Mouse (Mus musculus): ENCODE data around the gene Cmklr1. TPM values are rescaled to one million over a fixed set of nuclear protein-coding genes. Genes with fewer than 3 reads are reported as not detected.

Gene Cmklr1
- polyA plus RNA-seq, 1 experiment from 2014 or later = 4.5 TPM

DNA sequence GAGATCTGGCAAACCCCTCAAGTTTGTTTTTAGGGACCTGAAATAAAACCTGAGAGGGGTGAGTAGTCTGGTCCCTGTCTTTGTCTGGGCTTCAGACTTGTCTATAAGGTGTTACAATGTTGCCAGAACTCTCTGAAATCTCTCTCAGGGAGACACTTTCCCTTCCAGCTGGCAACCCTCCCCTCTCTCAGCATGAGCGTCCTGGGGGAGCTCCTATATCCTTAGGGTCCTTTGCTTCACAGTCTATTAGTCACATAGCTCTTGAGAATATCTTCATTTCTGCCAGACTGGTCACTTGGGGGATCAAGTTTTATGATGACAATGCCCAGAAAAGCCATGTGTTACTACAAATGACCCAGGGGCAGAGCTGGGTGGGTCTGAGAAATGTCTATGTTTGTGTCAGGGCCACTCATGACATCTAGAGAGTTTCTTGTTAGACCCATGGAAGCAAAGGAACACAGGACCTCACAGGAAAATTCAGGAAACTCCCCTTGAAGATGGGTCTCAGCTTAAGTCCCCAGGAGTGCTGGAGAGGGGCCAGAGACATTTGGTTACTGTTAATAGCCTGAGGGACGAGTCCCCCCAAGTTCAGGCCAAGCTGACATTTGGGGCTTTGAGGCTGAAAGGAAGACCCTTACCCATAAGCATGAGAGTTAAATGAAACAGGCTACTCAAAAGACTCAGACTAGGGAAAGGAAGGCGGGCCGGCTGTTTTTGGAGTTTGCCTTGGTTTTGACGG is 66.6 kb downstream of the Cmklr1 start:
- no peak overlapping the region for H3K4me2 ChIP-seq
- H3K9ac ChIP-seq = no peak overlapping the region
- H3K4me1 ChIP-seq = peaks cover 9% of the 10 kb centered on the region; the same call in 1 of the 2 replicates
- H3K27me3 ChIP-seq = no peaks in the 10 kb centered on the region
- H3K9me3 ChIP-seq = no peaks in the 10 kb centered on the region
- H3K27ac ChIP-seq = no peak overlapping the region
- H3K4me3 ChIP-seq = no peak overlapping the region
- no peak for ATAC-seq (ENCODE audit: insufficient number of reproducible peaks, insufficient read depth, low FRiP score, low TSS enrichment, low read depth)
- H3K36me3 ChIP-seq = no peaks in the 10 kb centered on the region
- WGBS = 62% methylated on average over 5 of the region's 5 CpGs

DNA sequence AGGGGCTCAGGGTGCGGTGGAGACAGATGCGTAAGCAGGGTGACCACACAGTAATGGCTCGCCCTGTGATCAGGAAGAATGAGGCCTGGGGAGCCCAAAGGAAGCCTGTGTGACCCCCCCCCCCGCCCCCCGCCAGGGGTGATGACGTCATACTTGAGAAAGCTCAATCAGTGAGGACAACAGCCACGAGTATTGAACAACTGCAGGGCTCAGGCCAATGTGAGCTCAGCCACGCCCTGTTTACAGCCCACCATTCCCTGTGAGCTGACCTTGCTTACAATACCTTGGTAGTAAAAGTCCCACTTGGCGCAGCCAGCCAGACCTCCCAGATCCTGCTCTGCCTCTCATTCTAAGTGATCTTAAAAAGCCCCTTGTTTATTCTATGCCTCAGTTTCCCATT is 69.4 kb downstream of the Cmklr1 start:
- peaks cover 3% of the 10 kb centered on the region; the same call in 1 of the 2 replicates for H3K36me3 ChIP-seq
- H3K4me3 ChIP-seq = no peak overlapping the region
- ATAC-seq (ENCODE audit: insufficient number of reproducible peaks, insufficient read depth, low FRiP score, low TSS enrichment, low read depth) = no peak
- no peak overlapping the region for H3K9ac ChIP-seq
- H3K4me2 ChIP-seq = no peak overlapping the region
- no peaks in the 10 kb centered on the region for H3K9me3 ChIP-seq
- WGBS = 61% methylated on average over 9 of the region's 9 CpGs
- H3K27ac ChIP-seq = no peak overlapping the region
- peaks cover 16% of the 10 kb centered on the region for H3K4me1 ChIP-seq
- H3K27me3 ChIP-seq = no peaks in the 10 kb centered on the region

DNA sequence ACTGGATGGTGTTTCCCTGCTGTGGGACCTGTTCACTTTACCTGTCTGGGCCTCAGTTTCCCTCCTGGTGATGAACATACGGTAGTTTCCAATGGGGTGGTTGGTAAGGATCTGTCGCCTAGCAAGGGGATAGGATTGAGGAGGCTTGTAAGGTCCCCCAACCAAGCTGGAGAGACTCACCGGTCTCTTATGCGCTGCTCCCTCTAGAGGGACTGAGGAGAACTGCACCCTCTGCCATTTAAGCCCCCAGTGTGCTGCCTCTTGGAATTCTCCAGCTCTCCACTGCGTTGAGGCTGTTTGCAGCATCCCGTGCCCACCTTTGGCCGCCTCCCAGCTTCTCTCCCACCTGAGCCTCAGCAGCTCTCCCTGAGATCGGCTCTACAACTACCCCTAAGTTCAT is 70.0 kb downstream of the Cmklr1 start:
- H3K9me3 ChIP-seq = no peaks in the 10 kb centered on the region
- no peak for ATAC-seq (ENCODE audit: insufficient number of reproducible peaks, insufficient read depth, low FRiP score, low TSS enrichment, low read depth)
- no peaks in the 10 kb centered on the region for H3K27me3 ChIP-seq
- no peak overlapping the region for H3K9ac ChIP-seq
- H3K4me3 ChIP-seq = no peak overlapping the region
- H3K27ac ChIP-seq = no peak overlapping the region
- 50% methylated on average over 8 of the region's 8 CpGs for WGBS
- H3K4me1 ChIP-seq = peaks cover 16% of the 10 kb centered on the region
- H3K4me2 ChIP-seq = no peak overlapping the region
- peaks cover 3% of the 10 kb centered on the region; the same call in 1 of the 2 replicates for H3K36me3 ChIP-seq

DNA sequence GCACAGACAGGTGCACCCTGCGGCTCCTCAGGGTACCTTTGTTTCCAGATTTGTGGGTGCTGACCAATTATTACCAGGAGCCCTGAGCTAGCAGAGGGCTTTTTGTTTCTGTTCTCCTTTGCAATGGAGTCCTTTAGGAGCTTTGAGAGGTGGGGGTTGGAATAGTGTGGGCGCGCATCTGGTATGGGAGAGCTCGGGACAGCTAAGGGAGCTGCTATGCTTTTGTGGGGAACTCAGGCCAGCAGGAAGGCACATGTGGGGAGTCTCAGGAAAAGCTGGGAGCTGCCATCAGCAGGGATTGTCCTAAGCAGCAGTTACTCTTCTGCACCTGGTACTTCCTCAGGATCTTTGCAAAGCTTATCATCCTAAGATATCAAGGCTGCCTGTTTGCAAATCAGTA is 71.1 kb downstream of the Cmklr1 start:
- no peak for ATAC-seq (ENCODE audit: insufficient number of reproducible peaks, insufficient read depth, low FRiP score, low TSS enrichment, low read depth)
- Histone ChIP-seq H3K4me1 (peaks cover 9% of the 10 kb centered on the region), H3K27me3 (no peaks in the 10 kb centered on the region), H3K36me3 (peaks cover 3% of the 10 kb centered on the region; the same call in 1 of the 2 replicates), H3K9ac (no peak overlapping the region), H3K27ac (no peak overlapping the region), H3K4me2 (no peak overlapping the region), H3K9me3 (no peaks in the 10 kb centered on the region), H3K4me3 (no peak overlapping the region)
- 92% methylated on average over 4 of the region's 4 CpGs for WGBS

DNA sequence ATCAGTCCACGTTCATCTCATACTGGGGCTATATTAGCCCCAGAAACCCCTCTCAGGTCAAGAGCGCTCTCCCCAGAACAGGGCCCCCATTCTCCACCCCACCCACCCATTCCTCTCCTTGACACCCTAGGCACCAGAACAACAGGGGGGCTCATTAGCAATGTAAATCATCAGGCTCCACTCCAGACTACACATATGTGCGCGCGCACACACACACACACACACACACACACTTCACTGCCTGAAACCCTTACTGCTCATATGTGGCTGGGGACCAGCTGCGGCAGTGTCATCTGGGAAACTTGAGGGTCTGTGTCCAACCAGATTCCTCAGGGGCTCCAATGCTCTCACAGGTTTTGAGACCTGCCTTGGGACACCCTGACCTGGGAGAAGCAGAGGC is 71.8 kb downstream of the Cmklr1 start:
- no peak overlapping the region for H3K4me2 ChIP-seq
- no peaks in the 10 kb centered on the region for H3K27me3 ChIP-seq
- H3K36me3 ChIP-seq = peaks cover 3% of the 10 kb centered on the region; the same call in 1 of the 2 replicates
- 88% methylated on average over 6 of the region's 6 CpGs for WGBS
- H3K9ac ChIP-seq = no peak overlapping the region
- H3K4me1 ChIP-seq = peaks cover 8% of the 10 kb centered on the region
- no peak overlapping the region for H3K4me3 ChIP-seq
- no peak overlapping the region for H3K27ac ChIP-seq
- H3K9me3 ChIP-seq = no peaks in the 10 kb centered on the region
- no peak for ATAC-seq (ENCODE audit: insufficient number of reproducible peaks, insufficient read depth, low FRiP score, low TSS enrichment, low read depth)

DNA sequence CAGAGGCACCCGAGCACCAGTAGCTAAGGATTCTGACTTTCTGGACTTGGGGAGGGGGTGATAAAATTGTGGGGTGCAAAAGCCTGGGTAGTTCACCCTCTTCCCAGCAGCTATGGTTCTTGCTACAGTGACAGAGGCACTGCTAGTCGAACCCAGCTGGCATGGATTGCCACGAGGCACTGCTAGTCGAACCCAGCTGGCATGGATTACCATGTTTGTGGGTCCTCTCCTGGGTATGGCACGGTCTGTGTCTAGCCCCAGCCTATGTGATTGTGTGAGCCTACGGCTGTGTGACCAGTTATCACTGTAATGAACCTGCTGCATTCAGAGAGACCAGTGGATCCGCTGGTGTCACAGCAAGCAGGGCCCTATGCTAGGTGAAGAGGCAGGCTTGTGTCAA is 72.7 kb downstream of the Cmklr1 start:
- Histone ChIP-seq H3K36me3 (peaks cover 3% of the 10 kb centered on the region; the same call in 1 of the 2 replicates), H3K4me3 (peak overlapping the region; percentile 14), H3K9me3 (no peaks in the 10 kb centered on the region), H3K4me2 (peak overlapping the region; percentile 37), H3K27me3 (no peaks in the 10 kb centered on the region), H3K4me1 (peaks cover 7% of the 10 kb centered on the region), H3K9ac (no peak overlapping the region), H3K27ac (no peak overlapping the region)
- no peak for ATAC-seq (ENCODE audit: insufficient number of reproducible peaks, insufficient read depth, low FRiP score, low TSS enrichment, low read depth)
- 75% methylated on average over 7 of the region's 7 CpGs for WGBS

DNA sequence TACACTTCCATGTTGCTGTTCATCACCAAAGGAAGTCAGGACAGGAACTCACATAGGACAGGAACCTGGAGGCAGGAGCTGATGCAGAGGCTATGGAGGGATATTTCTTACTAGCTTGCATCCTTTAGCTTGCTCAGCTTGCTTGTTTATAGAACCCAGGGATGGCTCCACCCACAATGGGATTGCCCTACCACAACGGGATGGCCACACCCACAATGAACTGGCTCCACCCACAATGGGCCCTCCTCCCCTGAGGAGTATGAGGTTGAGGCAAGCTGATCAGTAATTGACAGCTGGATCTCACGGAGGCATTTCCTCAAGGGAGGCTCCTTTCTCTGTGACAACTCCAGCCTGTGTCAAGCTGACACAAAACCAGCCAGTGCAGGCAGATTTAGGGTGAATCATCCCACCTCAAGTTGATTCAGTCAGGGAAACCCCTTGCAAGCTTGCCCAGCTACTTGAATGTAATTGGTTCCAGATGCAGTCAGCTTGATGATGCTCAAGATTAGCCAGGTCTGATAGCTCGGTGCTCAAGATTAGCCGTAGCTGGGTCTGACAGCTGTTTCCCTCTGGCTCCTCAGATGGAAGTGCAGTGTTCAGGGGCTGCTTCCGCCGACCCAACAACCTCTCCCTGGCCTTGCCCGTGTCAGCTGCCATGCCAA is 80.0 kb downstream of the Cmklr1 start:
- peaks cover 3% of the 10 kb centered on the region; the same call in 1 of the 2 replicates for H3K27me3 ChIP-seq
- no peak for ATAC-seq (ENCODE audit: insufficient number of reproducible peaks, insufficient read depth, low FRiP score, low TSS enrichment, low read depth)
- no peak overlapping the region for H3K27ac ChIP-seq
- H3K4me1 ChIP-seq = peaks cover 7% of the 10 kb centered on the region; the same call in 1 of the 2 replicates
- H3K36me3 ChIP-seq = no peaks in the 10 kb centered on the region
- WGBS = 23% methylated on average over 7 of the region's 7 CpGs
- no peak overlapping the region for H3K4me2 ChIP-seq
- no peak overlapping the region for H3K9ac ChIP-seq
- H3K9me3 ChIP-seq = 0 out of 2 replicates have a peak, but pooled peaks cover 3% of the 10 kb centered on the region
- H3K4me3 ChIP-seq = no peak overlapping the region

DNA sequence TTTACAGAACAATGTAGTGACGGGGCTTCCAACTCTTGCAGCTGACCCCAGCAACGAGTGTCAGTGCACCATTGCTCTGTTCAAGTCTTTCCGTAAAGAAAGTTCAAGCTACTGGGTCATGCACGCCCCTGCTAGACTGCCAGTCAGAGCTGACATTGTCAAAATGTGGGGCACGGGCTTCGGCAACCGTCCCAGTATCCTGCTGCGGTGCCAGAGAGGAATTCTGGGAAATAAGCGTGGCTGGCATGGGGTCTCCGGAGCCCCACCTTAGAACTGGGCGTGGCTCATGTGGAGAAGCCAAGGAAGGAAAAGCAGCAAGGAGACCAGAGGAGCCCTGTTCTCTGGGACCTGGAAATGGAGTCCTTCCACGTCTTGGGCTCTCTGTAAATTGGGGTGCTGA is 84.4 kb downstream of the Cmklr1 start:
- H3K4me2 ChIP-seq = no peak overlapping the region
- 73% methylated on average over 12 of the region's 12 CpGs for WGBS
- H3K9me3 ChIP-seq = 0 out of 2 replicates have a peak, but pooled peaks cover 3% of the 10 kb centered on the region
- H3K27me3 ChIP-seq = no peaks in the 10 kb centered on the region
- no peak overlapping the region for H3K27ac ChIP-seq
- no peaks in the 10 kb centered on the region for H3K36me3 ChIP-seq
- no peak overlapping the region for H3K4me3 ChIP-seq
- H3K9ac ChIP-seq = no peak overlapping the region
- no peak for ATAC-seq (ENCODE audit: insufficient number of reproducible peaks, insufficient read depth, low FRiP score, low TSS enrichment, low read depth)
- H3K4me1 ChIP-seq = peaks cover 7% of the 10 kb centered on the region; the same call in 1 of the 2 replicates

DNA sequence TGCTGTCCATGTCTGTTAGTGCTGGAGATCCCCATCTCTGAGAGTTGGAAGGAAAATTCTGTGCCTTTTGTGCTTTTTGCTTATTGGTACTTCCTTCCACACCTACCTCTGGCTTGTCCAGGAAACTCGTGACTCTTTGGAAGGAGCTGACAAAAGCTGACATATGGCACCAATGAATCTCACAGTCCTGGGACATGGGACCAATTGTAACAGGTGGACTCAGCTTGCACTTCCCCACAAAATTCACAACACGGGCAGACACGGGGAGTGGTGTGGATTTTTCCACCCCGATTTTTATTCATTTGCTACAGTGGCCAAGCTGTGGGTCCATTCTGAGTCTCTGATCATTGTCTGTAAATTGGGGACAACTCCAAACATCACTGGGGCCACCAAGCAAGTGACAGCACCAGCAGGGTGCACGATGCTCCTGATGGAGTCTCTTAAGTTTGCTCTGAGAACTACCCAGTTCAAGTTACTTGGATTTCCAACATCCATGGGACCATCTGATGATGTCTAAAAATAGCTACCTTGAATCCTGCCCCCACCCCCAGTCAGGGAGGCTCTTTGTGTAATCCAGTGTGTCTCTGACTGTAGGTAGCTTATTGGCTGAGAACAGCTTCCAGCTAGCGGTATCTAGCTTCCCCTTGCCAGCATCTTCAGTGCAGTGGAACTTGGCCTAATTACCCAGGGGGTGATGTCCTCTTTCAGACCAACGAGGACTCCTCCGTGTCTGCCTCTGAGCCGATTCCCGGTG is 84.9 kb downstream of the Cmklr1 start:
- ATAC-seq (ENCODE audit: insufficient number of reproducible peaks, insufficient read depth, low FRiP score, low TSS enrichment, low read depth) = no peak
- no peak overlapping the region for H3K4me2 ChIP-seq
- peaks cover 3% of the 10 kb centered on the region; the same call in 1 of the 2 replicates for H3K4me1 ChIP-seq
- no peaks in the 10 kb centered on the region for H3K36me3 ChIP-seq
- H3K4me3 ChIP-seq = no peak overlapping the region
- 0 out of 2 replicates have a peak, but pooled peaks cover 3% of the 10 kb centered on the region for H3K9me3 ChIP-seq
- 77% methylated on average over 10 of the region's 10 CpGs for WGBS
- H3K27me3 ChIP-seq = no peaks in the 10 kb centered on the region
- no peak overlapping the region for H3K9ac ChIP-seq
- H3K27ac ChIP-seq = no peak overlapping the region

DNA sequence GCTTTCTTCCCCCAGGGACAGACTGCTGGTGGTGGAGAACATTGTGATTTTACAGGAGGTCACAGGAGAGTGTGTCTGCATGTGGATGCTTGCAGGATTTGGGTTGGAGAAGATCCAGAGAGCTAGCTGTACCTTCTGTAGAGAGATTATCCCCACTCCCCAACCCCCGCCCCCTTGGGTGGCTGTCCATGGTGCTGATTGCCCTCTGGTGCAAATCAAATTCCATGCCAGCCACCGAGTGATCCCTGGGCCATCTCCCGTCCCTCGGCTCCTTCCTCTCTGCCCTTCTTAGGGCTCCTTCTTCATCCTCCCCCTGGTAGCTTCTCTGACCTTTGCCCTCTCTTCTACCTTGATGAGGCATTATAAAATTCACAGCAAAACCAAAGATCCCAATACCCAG is 85.8 kb downstream of the Cmklr1 start:
- WGBS = 13% methylated on average over 4 of the region's 4 CpGs
- no peaks in the 10 kb centered on the region for H3K4me1 ChIP-seq
- no peaks in the 10 kb centered on the region for H3K36me3 ChIP-seq
- no peak for ATAC-seq (ENCODE audit: insufficient number of reproducible peaks, insufficient read depth, low FRiP score, low TSS enrichment, low read depth)
- H3K4me3 ChIP-seq = no peak overlapping the region
- H3K27me3 ChIP-seq = no peaks in the 10 kb centered on the region
- H3K27ac ChIP-seq = no peak overlapping the region
- H3K9ac ChIP-seq = no peak overlapping the region
- 0 out of 2 replicates have a peak, but pooled peaks cover 3% of the 10 kb centered on the region for H3K9me3 ChIP-seq
- no peak overlapping the region for H3K4me2 ChIP-seq
